Mouse (Mus musculus) limb, embryonic 14.5 days (tissue): ENCODE measurements around the gene Rbm48. TPM values are rescaled to one million over a fixed set of nuclear protein-coding genes. Genes with fewer than 3 reads are reported as not detected.

Source experiments
- ATAC-seq: fragments of 200-750 bp; cut with Nextera tagmentation; 2 replicates; pipeline ENCODE4 v1.8.0; 2017; ENCODE audit warnings: low read depth, moderate number of reproducible peaks, moderate TSS enrichment; ENCODE audit not compliant: low FRiP score
- DNase-seq: peaks from one replicate; pipeline ENCODE4 v3.0.0-alpha.2; 2015; ENCODE audit warnings: low spot score
- H3K27ac ChIP-seq: fragments of 300-500 bp; sonication (generic); replicated peaks from 2 replicates; pipeline ENCODE4 v1.5.1; 2014; ENCODE audit warnings: low read depth, mild to moderate bottlenecking, low read length, moderate library complexity, mixed read lengths
- H3K27me3 ChIP-seq: fragments of 300-500 bp; sonication (generic); 2 replicates; pipeline ENCODE4 v1.6.1; 2014; ENCODE audit warnings: low read length, mixed read lengths; ENCODE audit not compliant: control insufficient read depth, insufficient read depth
- H3K36me3 ChIP-seq: fragments of 300-500 bp; sonication (generic); 2 replicates; pipeline ENCODE4 v1.6.1; 2014; ENCODE audit warnings: mild to moderate bottlenecking, low read length, moderate library complexity, mixed read lengths; ENCODE audit not compliant: control insufficient read depth, insufficient read depth
- H3K4me1 ChIP-seq: fragments of 300-500 bp; sonication (generic); 2 replicates; pipeline ENCODE4 v1.6.1; 2014; ENCODE audit warnings: antibody characterized with exemption, low read length, mixed read lengths; ENCODE audit not compliant: control insufficient read depth, insufficient read depth
- H3K4me2 ChIP-seq: fragments of 300-500 bp; sonication (generic); replicated peaks from 2 replicates; pipeline ENCODE4 v1.6.1; 2014; ENCODE audit warnings: low read depth, mild to moderate bottlenecking, low read length, moderate library complexity; ENCODE audit not compliant: severe bottlenecking
- H3K4me3 ChIP-seq: fragments of 300-500 bp; sonication (generic); replicated peaks from 2 replicates; pipeline ENCODE4 v1.5.1; 2014; ENCODE audit warnings: low read length
- H3K9ac ChIP-seq: fragments of 300-500 bp; sonication (generic); 2 replicates; pipeline ENCODE4 v1.6.1; 2014; ENCODE audit warnings: mild to moderate bottlenecking, low read depth, low read length, moderate library complexity; ENCODE audit not compliant: severe bottlenecking
- H3K9me3 ChIP-seq: fragments of 300-500 bp; sonication (generic); 2 replicates; pipeline ENCODE4 v1.6.1; 2016; ENCODE audit warnings: low read length; ENCODE audit not compliant: control insufficient read depth
- POLR2A ChIP-seq: fragments of 200-500 bp; IDR thresholded peaks from 2 replicates; pipeline ENCODE4 v1.8.0; 2012; ENCODE audit warnings: inconsistent platforms, mild to moderate bottlenecking, moderate library complexity, borderline replicate concordance; ENCODE audit not compliant: insufficient read depth, insufficient read length; ENCODE audit errors: extremely low read depth
- WGBS: fragments of 180-500 bp; shearing (Covaris S2); extraction: QIAGEN DNeasy Blood & Tissue Kit; methylation state at CpG from one replicate; pipeline ENCODE4 v1.1.7; 2014; 5-methylcytosine and 5-hydroxymethylcytosine counted together
- polyA plus RNA-seq, 2 experiments: library from polyadenylated mRNA; depleted of rRNA in 1 of 2; stranded (reverse) in 1 of 2; unstranded in 1 of 2; fragments of >200 nt; fragmentation: Nextera tagmentation in 1 of 2; extraction: Ambion mirVana in 1 of 2; gene quantifications; 2 replicates each; pipeline versions ENCODE4 v1.2.1 to v1.2.3; 2012 to 2014

Rbm48 gene
- polyA plus RNA-seq, 2 experiments, result 11.5 to 12.5 TPM

- Histone ChIP-seq H3K4me1 (peaks cover 10% of the 10 kb centered on the region; the same call in 1 of the 2 replicates), H3K9me3 (no peaks in the 10 kb centered on the region), H3K27me3 (no peaks in the 10 kb centered on the region), H3K36me3 (no peaks in the 10 kb centered on the region), H3K4me2 (no peak overlapping the region), H3K27ac (no peak overlapping the region), H3K9ac (no peak overlapping the region), H3K4me3 (no peak overlapping the region)
- 71% methylated on average over 6 of the region's 6 CpGs for WGBS
- no peak for ATAC-seq
- no peak for TF ChIP-seq POLR2A
- no peak for DNase-seq
Measured at GRCm38 (mm10) chr5:3541871-3542270, 54.5 kb downstream of the Rbm48 start.

- Histone ChIP-seq H3K4me3 (no peak overlapping the region), H3K27me3 (no peaks in the 10 kb centered on the region), H3K9me3 (no peaks in the 10 kb centered on the region), H3K9ac (no peak overlapping the region), H3K4me2 (no peak overlapping the region), H3K4me1 (no peaks in the 10 kb centered on the region), H3K36me3 (no peaks in the 10 kb centered on the region), H3K27ac (no peak overlapping the region)
- 47% methylated on average over 11 of the region's 11 CpGs for WGBS
- no peak for ATAC-seq
- no peak for TF ChIP-seq POLR2A
- DNase-seq, result no peak
Measured at GRCm38 (mm10) chr5:3538505-3539472, 57.6 kb downstream of the Rbm48 start.

GRCm38 (mm10) chr5:3536592-3537212, 59.7 kb downstream of the Rbm48 start:
- Histone ChIP-seq H3K4me3 (no peak overlapping the region), H3K9ac (no peak overlapping the region), H3K27me3 (no peaks in the 10 kb centered on the region), H3K4me1 (no peaks in the 10 kb centered on the region), H3K27ac (no peak overlapping the region), H3K4me2 (no peak overlapping the region), H3K36me3 (no peaks in the 10 kb centered on the region), H3K9me3 (no peaks in the 10 kb centered on the region)
- ATAC-seq (no peak), DNase-seq (no peak)
- no peak for TF ChIP-seq POLR2A
- 69% methylated on average over 3 of the region's 3 CpGs for WGBS

Other genes with a start within 250 kb of the Rbm48 start
- gene Fam133b, start 52.8 kb downstream of the Rbm48 start, polyA plus RNA-seq (2012; rRNA removed), result 25.3 and 32.1 TPM in 2 replicates
- gene Fam133b, start 52.8 kb downstream of the Rbm48 start, polyA plus RNA-seq (2014; fragmentation: Nextera tagmentation; extraction: Ambion mirVana), result 29.2 and 32.2 TPM in 2 replicates
- gene 1700109H08Rik, start 25.0 kb downstream of the Rbm48 start, polyA plus RNA-seq (2012; rRNA removed), result 5.3 and 5.8 TPM in 2 replicates
- gene 1700109H08Rik, start 25.0 kb downstream of the Rbm48 start, polyA plus RNA-seq (2014; fragmentation: Nextera tagmentation; extraction: Ambion mirVana), result 2.9 and 3.1 TPM in 2 replicates
- gene Pex1, start 519 bp downstream of the Rbm48 start, polyA plus RNA-seq (2012; rRNA removed), result 17.8 and 21.8 TPM in 2 replicates
- 14.5 and 15.4 TPM in 2 replicates for gene Pex1, start 519 bp downstream of the Rbm48 start, polyA plus RNA-seq (2014; fragmentation: Nextera tagmentation; extraction: Ambion mirVana)
- gene Tmbim7, start 54.6 kb upstream of the Rbm48 start, polyA plus RNA-seq (2012; rRNA removed), result not detected in 2 replicates
- gene Tmbim7, start 54.6 kb upstream of the Rbm48 start, polyA plus RNA-seq (2014; fragmentation: Nextera tagmentation; extraction: Ambion mirVana), result 0.19 TPM in 1 of 2 replicates, not detected in the other
- gene Gatad1, start 60.6 kb upstream of the Rbm48 start, polyA plus RNA-seq (2012; rRNA removed), result 48.3 and 60.5 TPM in 2 replicates
- 66.8 and 67.8 TPM in 2 replicates for gene Gatad1, start 60.6 kb upstream of the Rbm48 start, polyA plus RNA-seq (2014; fragmentation: Nextera tagmentation; extraction: Ambion mirVana)
- gene Ankib1, start 206.3 kb upstream of the Rbm48 start, polyA plus RNA-seq (2012; rRNA removed), result 11.6 TPM in 2 replicates
- gene Ankib1, start 206.3 kb upstream of the Rbm48 start, polyA plus RNA-seq (2014; fragmentation: Nextera tagmentation; extraction: Ambion mirVana), result 14.4 TPM in 2 replicates
- 32.3 and 37.6 TPM in 2 replicates for gene Krit1, start 206.6 kb upstream of the Rbm48 start, polyA plus RNA-seq (2012; rRNA removed)
- gene Krit1, start 206.6 kb upstream of the Rbm48 start, polyA plus RNA-seq (2014; fragmentation: Nextera tagmentation; extraction: Ambion mirVana), result 37.6 and 44.5 TPM in 2 replicates
- gene Lrrd1, start 248.6 kb upstream of the Rbm48 start, polyA plus RNA-seq (2012; rRNA removed), result 0.04 TPM in 1 of 2 replicates, not detected in the other
- gene Lrrd1, start 248.6 kb upstream of the Rbm48 start, polyA plus RNA-seq (2014; fragmentation: Nextera tagmentation; extraction: Ambion mirVana), result 0.06 TPM in 1 of 2 replicates, not detected in the other